ENCODE assay signal across 11 mouse cellular contexts in genomic region chr12:84243076-84243770, GRCm38 (mm10). TPM values are rescaled to one million over a fixed set of nuclear protein-coding genes. Genes with fewer than 3 reads are reported as not detected.
DNase-seq lines count a peak whose midpoint lies in the region; ATAC-seq and TF ChIP-seq lines count a peak whose summit lies in the region.
"Had no signal": no experiment of that assay in that cellular context is flagged by ENCODE, and none has a peak within 500 bp of the region (broad histone marks: within the 10 kb centered on the region; RNA-seq: fewer than 3 reads in every experiment).

No protein-coding gene starts in this region.

- WGBS in lung, adult 2 months, result 69% methylated on average over 7 of the region's 7 CpGs

- TF ChIP-seq CTCF in lung, adult 2 months (IDR thresholded peaks at IDR 0.05; ENCODE audit: insufficient read depth, low read length), result no peak

- ATAC-seq in inflammation-experienced regulatory T-cells, adult 6 months, result peak; percentile 96

- no peaks in the 10 kb centered on the region for H3K4me1 ChIP-seq in lung, adult 2 months (ENCODE audit: control insufficient read depth, insufficient read depth, low read length)

- peak; percentile 45 to 52 for DNase-seq in lung, adult 18-20 months
- no peak for DNase-seq in lung, adult 2 months
- peak; percentile 66 for DNase-seq in spleen, adult 12 weeks (ENCODE audit: low spot score)
- peak; percentile 70 for DNase-seq in thymus, postnatal 4 days
- DNase-seq in neural tube, embryonic 10.5 days (ENCODE audit: extremely low spot score, low spot score), result no peak
- no peak for DNase-seq in left cerebral cortex, postnatal 36 days (ENCODE audit: low spot score in 2 of 2)
- no peak for DNase-seq in layer of hippocampus, adult 9-10 months (ENCODE audit: low spot score)
- DNase-seq: cerebellum, postnatal 25 days; gastrocnemius, adult 2 months; kidney, postnatal 14 days had no signal

- intact Hi-C loops in left cerebral cortex, postnatal 36 days (cut with DNase I), result no loop called here

- no peak overlapping the region for H3K4me3 ChIP-seq in lung, adult 2 months (replicated peaks; ENCODE audit: extremely low read depth, low read depth, low read length)
- H3K4me3 ChIP-seq: gastrocnemius, adult 2 months had no signal

- TF ChIP-seq POLR2A in lung, adult 2 months (IDR thresholded peaks at IDR 0.05; ENCODE audit: borderline replicate concordance, extremely low read depth, low read depth, low read length), result no peak

RNA-seq across cellular contexts. Expression of gene Elmsan1, which starts 24.5 kb away (rescaled TPM):
- 26.5 and 29.5 TPM in 2 replicates for polyA plus RNA-seq in lung, adult 2 months (2012; rRNA removed)
- 1 to 10 TPM; 3.9 to 9.5 (median 7.2) TPM for polyA plus RNA-seq in inflammation-experienced regulatory T-cells, adult 6 months (2017; shearing (Covaris generic))
- 10 to 100 TPM; 17.2 to 18.5 TPM for total RNA-seq in left cerebral cortex, postnatal 36 days (2021)

RNA-seq across cellular contexts. Expression of gene Ptgr2, which starts 41.8 kb away (rescaled TPM):
- polyA plus RNA-seq in lung, adult 2 months (2012; rRNA removed), result 7.3 and 14.5 TPM in 2 replicates
- 10 to 100 TPM; 39.1 to 48.8 (median 47.6) TPM for polyA plus RNA-seq in inflammation-experienced regulatory T-cells, adult 6 months (2017; shearing (Covaris generic))
- 10 to 100 TPM; 34.5 to 39.6 TPM for total RNA-seq in left cerebral cortex, postnatal 36 days (2021)

Comparison
In these comparisons a context has a peak if more than half of its experiments do, and no peak if none do; other contexts are left out.
1. DNase-seq: peak in lung, adult 18-20 months (2 of 2), spleen, adult 12 weeks (single experiment) and thymus, postnatal 4 days (single experiment); none in lung, adult 2 months (single experiment), neural tube, embryonic 10.5 days (single experiment), left cerebral cortex, postnatal 36 days (0 of 2) and layer of hippocampus, adult 9-10 months (single experiment).